Mouse (Mus musculus) neural tube, embryonic 10.5 days (tissue): ENCODE measurements around the gene Olfr1093.

Experiments
- DNase-seq: peaks from one replicate; pipeline ENCODE4 v3.0.0-alpha.2; 2017; ENCODE audit warnings: low spot score; ENCODE audit errors: extremely low spot score

The Olfr1093 gene

GRCm38 (mm10) chr2:86782179-86782578 lies at the start of gene Olfr1093:
Gene Olfr1093, plus strand, starts transcription at chr2:86782479.
- DNase-seq = no peak

GRCm38 (mm10) chr2:86733601-86734000 lies 48.7 kb upstream of the Olfr1093 start, which contains the start of gene Olfr1089:
Gene Olfr1089, minus strand, starts transcription at chr2:86733701.
- DNase-seq = no peak

- no peak for DNase-seq
Observed at GRCm38 (mm10) chr2:86758893-86759292, 23.4 kb upstream of the Olfr1093 start, which contains the start of gene Olfr1090. Gene Olfr1090, minus strand, starts transcription at chr2:86758993.

- DNase-seq = no peak
Observed at GRCm38 (mm10) chr2:86761050-86761449, 21.2 kb upstream of the Olfr1093 start.

GRCm38 (mm10) chr2:86809918-86810317 lies 27.6 kb downstream of the Olfr1093 start, which contains the start of gene Olfr141:
Gene Olfr141, minus strand, starts transcription at chr2:86810018.
- DNase-seq = no peak

GRCm38 (mm10) chr2:86824363-86824762 lies 42.1 kb downstream of the Olfr1093 start, which contains the start of gene Olfr1094:
Gene Olfr1094, plus strand, starts transcription at chr2:86824663.
- DNase-seq = no peak
